Mouse (Mus musculus): Measurements from ENCODE around the gene Klhl40.

- TF ChIP-seq BHLHE40 (IDR thresholded peaks at IDR 0.05; ENCODE audit: low read depth, low read length): no peak
- no peak for TF ChIP-seq CTCF (conservative IDR thresholded peaks at IDR 0.05 in 1 of 2, IDR thresholded peaks at IDR 0.05 in 1 of 2; ENCODE audit: low read depth in 2 of 2, low read length in 2 of 2)
- TF ChIP-seq EP300 (IDR thresholded peaks at IDR 0.05; ENCODE audit: low read length): no peak
- TF ChIP-seq ZC3H11A (IDR thresholded peaks at IDR 0.05; ENCODE audit: low read depth, low read length): no peak
- TF ChIP-seq MAFK (IDR thresholded peaks at IDR 0.05; ENCODE audit: insufficient replicate concordance, low read length): no peak
- TF ChIP-seq CHD2 (IDR thresholded peaks at IDR 0.05; ENCODE audit: low read length): no peak
- TF ChIP-seq MAX (IDR thresholded peaks at IDR 0.05; ENCODE audit: low read length): no peak
- no peak for TF ChIP-seq NRF1 (IDR thresholded peaks at IDR 0.05; ENCODE audit: low read depth, low read length)
Observed at GRCm38 (mm10) chr9:121740490-121740889, 36.9 kb upstream of the Klhl40 start.
